Mouse (Mus musculus): ENCODE results near the gene Zfp174.

DNA sequence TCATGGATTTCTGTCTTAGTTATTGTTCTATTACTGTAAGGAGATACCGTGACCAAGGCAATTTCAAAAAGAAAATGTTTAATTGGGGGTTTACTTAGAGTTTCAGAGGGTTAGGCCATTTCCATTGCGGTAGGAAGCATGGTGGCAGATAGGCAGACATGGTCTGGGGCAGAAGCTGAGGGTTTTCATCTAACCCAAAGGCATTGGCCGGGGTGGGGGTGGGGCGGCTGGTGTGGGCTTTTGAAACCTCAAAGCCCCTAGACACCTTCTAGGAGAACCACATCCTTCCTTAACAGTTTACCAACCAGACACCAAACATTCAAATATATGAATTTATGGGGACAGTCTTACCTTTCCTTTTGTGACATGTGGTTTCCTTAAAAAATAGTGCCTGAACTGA lies 12.2 kb downstream of the Zfp174 start:
- TF ChIP-seq FLI1 (IDR thresholded peaks at IDR 0.05; ENCODE audit: low read length): no peak
- TF ChIP-seq GATA1 (IDR thresholded peaks at IDR 0.05; ENCODE audit: borderline replicate concordance, low read length): no peak
